Mouse (Mus musculus): ENCODE measurements around the gene Rgl1. TPM values are rescaled to one million over a fixed set of nuclear protein-coding genes. Genes with fewer than 3 reads are reported as not detected.

The Rgl1 gene
- polyA plus RNA-seq, 1 experiment from 2014 or later = 18.2 TPM

DNA sequence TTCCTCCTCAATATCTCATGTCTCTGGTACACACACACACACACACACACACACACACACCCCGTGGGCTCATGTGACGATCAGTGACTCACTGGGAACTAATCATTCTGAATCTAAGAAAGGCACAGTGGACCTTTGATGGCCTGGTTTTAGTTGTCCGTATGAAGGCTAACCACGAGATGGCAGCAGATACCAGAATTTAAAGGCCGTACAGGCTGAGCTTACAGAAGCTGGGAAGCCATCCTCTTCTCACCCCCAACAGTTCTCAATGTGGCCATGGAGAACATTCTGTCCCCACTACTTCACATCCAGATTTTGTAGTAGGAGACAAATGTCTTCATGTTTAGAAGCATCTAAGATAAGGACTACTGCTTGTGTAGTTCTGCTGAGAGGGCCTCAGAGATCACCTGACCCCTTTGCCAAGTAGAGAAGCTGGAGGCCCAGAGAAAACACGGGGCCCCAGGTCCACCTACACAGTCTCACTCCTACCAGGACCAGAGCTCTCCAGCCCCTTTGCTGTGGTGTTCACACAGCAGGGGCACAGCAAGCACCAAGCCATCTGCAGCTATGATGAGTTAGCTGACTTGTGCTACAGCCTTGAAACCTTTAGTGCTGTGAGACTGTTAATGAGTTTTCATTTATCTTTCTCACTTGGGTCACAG, 241.0 kb downstream of the Rgl1 start:
- H3K9me3 ChIP-seq = no peaks in the 10 kb centered on the region
- no peak overlapping the region for H3K4me3 ChIP-seq
- peak; percentile 75 for ATAC-seq (ENCODE audit: low FRiP score, low read depth)
- no peaks in the 10 kb centered on the region for H3K27me3 ChIP-seq
- 27% methylated on average over 6 of the region's 6 CpGs for WGBS
- H3K4me1 ChIP-seq = no peaks in the 10 kb centered on the region
- H3K27ac ChIP-seq (replicated peaks) = no peak overlapping the region
- H3K4me2 ChIP-seq (replicated peaks) = no peak overlapping the region
- H3K36me3 ChIP-seq = no peaks in the 10 kb centered on the region
- H3K9ac ChIP-seq (replicated peaks) = no peak overlapping the region

DNA sequence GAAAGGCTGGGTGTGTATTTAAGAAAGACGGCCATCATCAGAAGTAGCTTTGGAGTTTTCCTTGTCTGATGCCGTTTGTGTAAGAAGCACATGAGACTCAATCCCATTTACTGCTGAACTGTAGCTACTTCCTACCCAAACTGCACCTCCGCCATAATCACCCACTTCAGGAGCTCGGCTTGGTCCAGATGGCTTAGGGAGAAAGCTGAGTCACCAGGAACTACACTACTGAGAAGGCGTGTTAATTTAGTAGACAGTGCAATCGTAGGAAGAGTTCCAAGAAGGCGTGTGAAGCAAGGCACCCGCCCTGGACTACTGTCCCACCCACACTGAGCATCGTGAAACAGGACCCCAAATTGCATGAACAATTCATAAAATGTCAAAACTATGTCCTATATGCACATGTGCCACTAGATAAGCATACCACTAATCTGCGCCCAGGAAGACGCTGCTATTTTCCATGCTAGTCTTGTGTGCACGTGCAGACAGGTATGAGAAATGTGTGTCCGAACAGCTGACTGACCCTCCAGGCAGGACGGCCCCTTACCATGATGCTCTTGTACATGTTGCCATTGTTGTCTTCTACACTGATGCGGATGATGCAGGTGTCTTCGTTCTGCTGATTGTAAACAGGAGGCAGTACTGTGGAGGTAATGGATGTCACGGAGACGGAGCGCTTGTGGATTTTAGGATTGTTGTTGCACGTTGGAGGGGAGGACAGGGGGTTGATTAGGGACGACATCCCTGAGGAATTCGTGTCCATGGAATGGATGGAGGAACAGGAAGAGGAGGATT, 241.9 kb downstream of the Rgl1 start:
- Histone ChIP-seq H3K4me2 (replicated peaks) (no peak overlapping the region), H3K9me3 (no peaks in the 10 kb centered on the region), H3K36me3 (no peaks in the 10 kb centered on the region), H3K27ac (replicated peaks) (no peak overlapping the region), H3K27me3 (no peaks in the 10 kb centered on the region), H3K4me3 (no peak overlapping the region), H3K9ac (replicated peaks) (no peak overlapping the region), H3K4me1 (no peaks in the 10 kb centered on the region)
- 90% methylated on average over 22 of the region's 22 CpGs for WGBS
- ATAC-seq (ENCODE audit: low FRiP score, low read depth) = no peak

DNA sequence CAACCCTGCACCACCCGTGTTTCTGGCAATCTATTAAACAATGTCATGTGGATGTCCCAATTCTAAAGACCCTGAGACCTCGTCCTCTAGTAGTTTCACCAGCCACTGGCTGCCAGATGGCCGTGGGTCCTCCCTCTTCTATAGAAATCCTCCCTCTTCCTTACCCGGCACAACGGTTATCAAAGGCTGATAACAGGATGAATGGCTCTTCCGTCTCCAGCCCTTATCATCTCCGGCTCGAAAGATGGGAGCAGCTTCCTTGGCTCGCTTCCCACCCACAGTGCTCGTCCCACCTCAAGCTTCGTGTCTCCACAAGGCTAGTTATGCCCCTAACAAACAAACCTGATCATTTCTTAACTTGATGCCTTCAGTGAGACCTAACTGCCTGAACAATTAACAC, 242.9 kb downstream of the Rgl1 start:
- no peak overlapping the region for H3K9ac ChIP-seq (replicated peaks)
- no peak overlapping the region for H3K4me2 ChIP-seq (replicated peaks)
- no peaks in the 10 kb centered on the region for H3K4me1 ChIP-seq
- 84% methylated on average over 11 of the region's 11 CpGs for WGBS
- no peaks in the 10 kb centered on the region for H3K9me3 ChIP-seq
- no peaks in the 10 kb centered on the region for H3K27me3 ChIP-seq
- no peak overlapping the region for H3K27ac ChIP-seq (replicated peaks)
- no peak for ATAC-seq (ENCODE audit: low FRiP score, low read depth)
- H3K36me3 ChIP-seq = no peaks in the 10 kb centered on the region
- H3K4me3 ChIP-seq = no peak overlapping the region

DNA sequence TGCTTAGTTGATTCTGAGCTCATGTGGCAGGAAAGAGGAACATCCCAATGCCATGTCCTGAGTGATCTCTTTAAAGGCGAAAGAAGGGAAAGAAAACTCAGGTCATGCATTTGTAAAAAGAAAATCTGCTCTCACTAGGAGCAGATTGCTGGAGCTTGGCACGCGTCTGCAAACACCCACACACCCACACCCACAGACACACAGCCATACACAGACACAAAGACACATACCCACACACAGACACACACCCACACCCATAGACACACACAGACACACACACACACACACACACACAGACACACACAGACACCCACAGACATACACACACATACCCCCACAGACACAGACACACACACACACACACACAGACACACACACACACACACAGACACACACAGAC, 243.9 kb downstream of the Rgl1 start:
- 94% methylated on average over 3 of the region's 3 CpGs for WGBS
- ATAC-seq (ENCODE audit: low FRiP score, low read depth) = no peak
- Histone ChIP-seq H3K4me1 (no peaks in the 10 kb centered on the region), H3K9me3 (no peaks in the 10 kb centered on the region), H3K36me3 (no peaks in the 10 kb centered on the region), H3K4me2 (replicated peaks) (no peak overlapping the region), H3K27me3 (no peaks in the 10 kb centered on the region), H3K27ac (replicated peaks) (no peak overlapping the region), H3K9ac (replicated peaks) (0 out of 2 replicates have a peak overlapping the region, but pooled peaks have one; percentile 11), H3K4me3 (no peak overlapping the region)

- H3K36me3 ChIP-seq = no peaks in the 10 kb centered on the region
- H3K9ac ChIP-seq (replicated peaks) = no peak overlapping the region
Observed at GRCm38 (mm10) chr1:152520798-152521575, 245.2 kb downstream of the Rgl1 start.

GRCm38 (mm10) chr1:152518971-152519370, 247.2 kb downstream of the Rgl1 start:
- Histone ChIP-seq H3K36me3 (no peaks in the 10 kb centered on the region), H3K9ac (replicated peaks) (no peak overlapping the region), H3K4me3 (no peak overlapping the region), H3K9me3 (no peaks in the 10 kb centered on the region), H3K27me3 (no peaks in the 10 kb centered on the region), H3K27ac (replicated peaks) (no peak overlapping the region), H3K4me2 (replicated peaks) (no peak overlapping the region), H3K4me1 (no peaks in the 10 kb centered on the region)
- no peak for ATAC-seq (ENCODE audit: low FRiP score, low read depth)
- 89% methylated on average over 8 of the region's 8 CpGs for WGBS

More at GRCm38 (mm10) chr1:152520798-152521575, 245.2 kb downstream of the Rgl1 start:
- H3K27me3 ChIP-seq = no peaks in the 10 kb centered on the region
- H3K4me2 ChIP-seq (replicated peaks) = no peak overlapping the region
- H3K27ac ChIP-seq (replicated peaks) = no peak overlapping the region
- H3K4me3 ChIP-seq = no peak overlapping the region
- H3K4me1 ChIP-seq = no peaks in the 10 kb centered on the region
- H3K9me3 ChIP-seq = no peaks in the 10 kb centered on the region
- 79% methylated on average over 16 of the region's 16 CpGs for WGBS
- peak; percentile 28; the same call in 1 of the 2 replicates for ATAC-seq (ENCODE audit: low FRiP score, low read depth)

- Histone ChIP-seq H3K4me3 (no peak overlapping the region), H3K36me3 (no peaks in the 10 kb centered on the region), H3K9ac (replicated peaks) (no peak overlapping the region), H3K27ac (replicated peaks) (no peak overlapping the region), H3K4me1 (no peaks in the 10 kb centered on the region), H3K9me3 (no peaks in the 10 kb centered on the region), H3K4me2 (replicated peaks) (no peak overlapping the region), H3K27me3 (no peaks in the 10 kb centered on the region)
- 88% methylated on average over 4 of the region's 4 CpGs for WGBS
- ATAC-seq (ENCODE audit: low FRiP score, low read depth) = no peak
Observed at GRCm38 (mm10) chr1:152517057-152517570, 249.0 kb downstream of the Rgl1 start.

DNA sequence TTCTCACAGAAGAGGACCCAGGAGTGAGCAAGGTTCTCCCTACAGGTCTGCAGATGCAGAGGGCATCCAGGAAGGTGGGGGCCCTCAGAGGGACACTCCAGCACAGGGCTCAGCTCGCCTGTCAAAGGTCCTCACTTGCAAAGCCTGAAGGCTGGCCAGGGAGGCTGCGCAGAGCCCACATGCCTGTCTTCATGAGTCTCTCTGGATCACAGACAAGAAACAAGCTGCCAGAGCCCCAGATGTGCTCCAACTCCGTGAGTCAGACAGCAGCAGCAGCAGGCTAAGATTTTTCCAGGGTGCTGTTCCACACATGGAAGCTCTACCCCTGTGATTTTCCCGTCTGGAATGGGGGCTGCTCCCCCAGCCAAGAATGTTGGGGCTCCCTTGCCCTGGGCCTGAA, 251.9 kb downstream of the Rgl1 start:
- Histone ChIP-seq H3K27ac (replicated peaks) (no peak overlapping the region), H3K4me1 (no peaks in the 10 kb centered on the region), H3K9ac (replicated peaks) (no peak overlapping the region), H3K4me3 (no peak overlapping the region), H3K4me2 (replicated peaks) (no peak overlapping the region), H3K36me3 (no peaks in the 10 kb centered on the region), H3K9me3 (no peaks in the 10 kb centered on the region), H3K27me3 (no peaks in the 10 kb centered on the region)
- no peak for ATAC-seq (ENCODE audit: low FRiP score, low read depth)
- WGBS = 72% methylated on average over 4 of the region's 4 CpGs

- Histone ChIP-seq H3K27ac (replicated peaks) (no peak overlapping the region), H3K4me3 (no peak overlapping the region), H3K27me3 (no peaks in the 10 kb centered on the region), H3K9me3 (no peaks in the 10 kb centered on the region), H3K36me3 (no peaks in the 10 kb centered on the region), H3K4me2 (replicated peaks) (no peak overlapping the region), H3K9ac (replicated peaks) (no peak overlapping the region), H3K4me1 (no peaks in the 10 kb centered on the region)
- ATAC-seq (ENCODE audit: low FRiP score, low read depth) = no peak
- WGBS = 72% methylated on average over 4 of the region's 4 CpGs
Observed at GRCm38 (mm10) chr1:152511237-152511636, 254.9 kb downstream of the Rgl1 start.

GRCm38 (mm10) chr1:152508481-152509220, 257.5 kb downstream of the Rgl1 start:
- Histone ChIP-seq H3K9ac (replicated peaks) (no peak overlapping the region), H3K4me1 (no peaks in the 10 kb centered on the region), H3K36me3 (no peaks in the 10 kb centered on the region), H3K4me2 (replicated peaks) (no peak overlapping the region), H3K4me3 (no peak overlapping the region), H3K27ac (replicated peaks) (no peak overlapping the region), H3K9me3 (no peaks in the 10 kb centered on the region), H3K27me3 (no peaks in the 10 kb centered on the region)
- ATAC-seq (ENCODE audit: low FRiP score, low read depth) = no peak
- WGBS = 92% methylated on average over 11 of the region's 11 CpGs

DNA sequence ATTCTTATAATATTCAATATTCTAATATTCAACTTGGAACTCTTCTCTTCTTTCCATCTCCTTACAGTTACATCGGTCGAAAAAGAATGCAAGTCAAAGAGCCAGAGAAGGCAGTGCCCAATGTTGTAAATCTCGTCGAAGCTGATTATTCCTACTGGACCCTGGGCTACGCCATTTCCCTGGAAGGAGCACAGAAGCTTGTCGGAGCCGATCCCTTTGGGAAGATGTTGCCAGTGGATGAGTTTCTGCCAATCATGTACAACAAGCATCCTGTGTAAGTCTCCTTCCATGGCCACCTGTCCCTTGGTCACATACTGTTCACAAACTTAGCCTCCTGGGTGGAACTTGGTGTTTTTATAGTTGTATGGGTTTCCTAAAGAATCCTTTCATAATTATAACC, 259.4 kb downstream of the Rgl1 start:
- no peaks in the 10 kb centered on the region for H3K4me1 ChIP-seq
- no peak overlapping the region for H3K9ac ChIP-seq (replicated peaks)
- no peaks in the 10 kb centered on the region for H3K36me3 ChIP-seq
- no peak overlapping the region for H3K4me3 ChIP-seq
- 94% methylated on average over 7 of the region's 7 CpGs for WGBS
- no peaks in the 10 kb centered on the region for H3K27me3 ChIP-seq
- H3K4me2 ChIP-seq (replicated peaks) = no peak overlapping the region
- no peak for ATAC-seq (ENCODE audit: low FRiP score, low read depth)
- no peak overlapping the region for H3K27ac ChIP-seq (replicated peaks)
- H3K9me3 ChIP-seq = no peaks in the 10 kb centered on the region
